Mouse (Mus musculus) v-Abl transformed pro-B cells (cell line): ENCODE data around the gene Lypd4.
"Not testable (repeated sequence)": the region's sequence is repeated elsewhere in the genome, so short reads cannot be mapped to it uniquely, and the experiment has no call there.

Experiments
- in situ Hi-C, 2 experiments: fragments of 400-800 bp; cut with MboI; formaldehyde crosslinking; loops; one replicate each; pipeline ENCODE4 v1.15.1; 2025; ENCODE audit not compliant: unreplicated experiment in 2 of 2

The Lypd4 gene

GRCm38 (mm10) chr7:24853233-24853563, 16.5 kb downstream of the Lypd4 start:
- in situ Hi-C loops: no loop called here

- in situ Hi-C loops: no loop called here
These were observed 17.0 kb downstream of the Lypd4 start for GRCm38 (mm10) chr7:24852557-24853232.

GRCm38 (mm10) chr7:24851596-24852325, 18.0 kb downstream of the Lypd4 start:
- in situ Hi-C loops: no loop called here

- in situ Hi-C loops: no loop called here
These were observed 18.8 kb downstream of the Lypd4 start for GRCm38 (mm10) chr7:24850899-24851303.

GRCm38 (mm10) chr7:24850162-24850561, 19.6 kb downstream of the Lypd4 start:
- in situ Hi-C loops: no loop called here

GRCm38 (mm10) chr7:24846576-24846975, 23.2 kb downstream of the Lypd4 start:
- in situ Hi-C loops: not testable (repeated sequence)

GRCm38 (mm10) chr7:24845713-24846112, 24.0 kb downstream of the Lypd4 start:
- in situ Hi-C loops: no loop called here

GRCm38 (mm10) chr7:24845181-24845580, 24.6 kb downstream of the Lypd4 start:
- in situ Hi-C loops: no loop called here

GRCm38 (mm10) chr7:24844144-24844543, 25.6 kb downstream of the Lypd4 start:
- in situ Hi-C loops: no loop called here

GRCm38 (mm10) chr7:24841009-24841408, 28.7 kb downstream of the Lypd4 start:
- in situ Hi-C loops: no loop called here

- in situ Hi-C loops: no loop called here
These were observed 29.4 kb downstream of the Lypd4 start for GRCm38 (mm10) chr7:24840331-24840730.

GRCm38 (mm10) chr7:24839410-24839808, 30.3 kb downstream of the Lypd4 start:
- in situ Hi-C loops: no loop called here

GRCm38 (mm10) chr7:24838732-24839409, 30.9 kb downstream of the Lypd4 start:
- in situ Hi-C loops: not testable (repeated sequence)

GRCm38 (mm10) chr7:24827181-24827580, 42.6 kb downstream of the Lypd4 start:
- in situ Hi-C loops: no loop called here

- in situ Hi-C loops: loop anchor here in 1 of 2 experiments (5.0 to 25.0 kb wide), 2 partner anchors 48 to 513 kb away; partner anchors contain the start of gene Dmrtc2
These were observed 45.3 kb downstream of the Lypd4 start for GRCm38 (mm10) chr7:24824452-24824851.

GRCm38 (mm10) chr7:24817502-24817901, 52.2 kb downstream of the Lypd4 start:
- in situ Hi-C loops: loop anchor here (5.0 to 25.0 kb wide), 4 partner anchors 65 to 520 kb away; partner anchors contain the start of genes Rabac1 (in 1 of the 2) and Rps19 (in 1 of the 2)
